Mouse (Mus musculus): ENCODE results near the gene C530008M17Rik. TPM values are rescaled to one million over a fixed set of nuclear protein-coding genes. Genes with fewer than 3 reads are reported as not detected.

The C530008M17Rik gene
- total and polyA plus RNA-seq, 2 experiments from 2014 or later: 59.3 to 68.7 TPM

- ATAC-seq (ENCODE audit: low FRiP score): no peak
- 90% methylated on average over 5 of the region's 5 CpGs for WGBS
- TF ChIP-seq CTCF (IDR thresholded peaks at IDR 0.05): no peak
Measured at GRCm38 (mm10) chr5:76668547-76668946, 12.2 kb downstream of the C530008M17Rik start.

GRCm38 (mm10) chr5:76670183-76670582, 13.9 kb downstream of the C530008M17Rik start:
- no peak overlapping the region for H3K4me2 ChIP-seq (ENCODE audit: low read depth, low read length, poor library complexity, severe bottlenecking)
- H3K4me1 ChIP-seq (ENCODE audit: insufficient read depth, low read length): 0 out of 2 replicates have a peak, but pooled peaks cover 3% of the 10 kb centered on the region
- ATAC-seq (ENCODE audit: low FRiP score) (no peak), DNase-seq (ENCODE audit: low spot score) (no peak)
- no peak overlapping the region for H3K9ac ChIP-seq (replicated peaks; ENCODE audit: low read length, poor library complexity, severe bottlenecking)
- no peaks in the 10 kb centered on the region for H3K27me3 ChIP-seq (ENCODE audit: insufficient read depth, low read length)
- no peak for TF ChIP-seq CTCF (IDR thresholded peaks at IDR 0.05)
- 0 out of 2 replicates have a peak, but pooled peaks cover 2% of the 10 kb centered on the region for H3K36me3 ChIP-seq (ENCODE audit: insufficient read depth, low read length)
- no peak overlapping the region for H3K4me3 ChIP-seq (ENCODE audit: low read depth, low read length)
- no peaks in the 10 kb centered on the region for H3K9me3 ChIP-seq (ENCODE audit: low read length)
- 90% methylated on average over 10 of the region's 10 CpGs for WGBS
- no peak overlapping the region for H3K27ac ChIP-seq (ENCODE audit: low read depth, low read length)

More at GRCm38 (mm10) chr5:76668547-76668946, 12.2 kb downstream of the C530008M17Rik start:
- H3K4me2 ChIP-seq (ENCODE audit: low read depth, low read length, poor library complexity, severe bottlenecking): no peak overlapping the region
- H3K27ac ChIP-seq (ENCODE audit: low read depth, low read length): no peak overlapping the region
- no peak for DNase-seq (ENCODE audit: low spot score)
- H3K36me3 ChIP-seq (ENCODE audit: insufficient read depth, low read length): 0 out of 2 replicates have a peak, but pooled peaks cover 2% of the 10 kb centered on the region
- no peaks in the 10 kb centered on the region for H3K9me3 ChIP-seq (ENCODE audit: low read length)
- H3K9ac ChIP-seq (replicated peaks; ENCODE audit: low read length, poor library complexity, severe bottlenecking): no peak overlapping the region
- no peak overlapping the region for H3K4me3 ChIP-seq (ENCODE audit: low read depth, low read length)
- H3K4me1 ChIP-seq (ENCODE audit: insufficient read depth, low read length): 0 out of 2 replicates have a peak, but pooled peaks cover 3% of the 10 kb centered on the region
- H3K27me3 ChIP-seq (ENCODE audit: insufficient read depth, low read length): no peaks in the 10 kb centered on the region

GRCm38 (mm10) chr5:76674022-76674653, 17.8 kb downstream of the C530008M17Rik start:
- Histone ChIP-seq H3K4me3 (ENCODE audit: low read depth, low read length) (no peak overlapping the region), H3K36me3 (ENCODE audit: insufficient read depth, low read length) (no peaks in the 10 kb centered on the region), H3K27me3 (ENCODE audit: insufficient read depth, low read length) (no peaks in the 10 kb centered on the region), H3K9ac (replicated peaks; ENCODE audit: low read length, poor library complexity, severe bottlenecking) (no peak overlapping the region), H3K27ac (ENCODE audit: low read depth, low read length) (no peak overlapping the region), H3K9me3 (ENCODE audit: low read length) (no peaks in the 10 kb centered on the region), H3K4me1 (ENCODE audit: insufficient read depth, low read length) (no peaks in the 10 kb centered on the region), H3K4me2 (ENCODE audit: low read depth, low read length, poor library complexity, severe bottlenecking) (no peak overlapping the region)
- no peak for DNase-seq (ENCODE audit: low spot score)
- no peak for TF ChIP-seq CTCF (IDR thresholded peaks at IDR 0.05)
- WGBS: 98% methylated on average over 5 of the region's 5 CpGs
- no peak for ATAC-seq (ENCODE audit: low FRiP score)

GRCm38 (mm10) chr5:76675369-76675768, 19.1 kb downstream of the C530008M17Rik start:
- H3K27me3 ChIP-seq (ENCODE audit: insufficient read depth, low read length): no peaks in the 10 kb centered on the region
- H3K4me2 ChIP-seq (ENCODE audit: low read depth, low read length, poor library complexity, severe bottlenecking): no peak overlapping the region
- no peaks in the 10 kb centered on the region for H3K4me1 ChIP-seq (ENCODE audit: insufficient read depth, low read length)
- no peak overlapping the region for H3K4me3 ChIP-seq (ENCODE audit: low read depth, low read length)
- no peaks in the 10 kb centered on the region for H3K36me3 ChIP-seq (ENCODE audit: insufficient read depth, low read length)
- 85% methylated on average over 4 of the region's 4 CpGs for WGBS
- no peak overlapping the region for H3K27ac ChIP-seq (ENCODE audit: low read depth, low read length)
- no peaks in the 10 kb centered on the region for H3K9me3 ChIP-seq (ENCODE audit: low read length)
- DNase-seq (ENCODE audit: low spot score) (no peak), ATAC-seq (ENCODE audit: low FRiP score) (no peak)
- no peak overlapping the region for H3K9ac ChIP-seq (replicated peaks; ENCODE audit: low read length, poor library complexity, severe bottlenecking)
- no peak for TF ChIP-seq CTCF (IDR thresholded peaks at IDR 0.05)

- H3K27ac ChIP-seq (ENCODE audit: low read depth, low read length): no peak overlapping the region
- H3K36me3 ChIP-seq (ENCODE audit: insufficient read depth, low read length): no peaks in the 10 kb centered on the region
- no peak overlapping the region for H3K4me2 ChIP-seq (ENCODE audit: low read depth, low read length, poor library complexity, severe bottlenecking)
- no peaks in the 10 kb centered on the region for H3K27me3 ChIP-seq (ENCODE audit: insufficient read depth, low read length)
- no peak overlapping the region for H3K4me3 ChIP-seq (ENCODE audit: low read depth, low read length)
- H3K4me1 ChIP-seq (ENCODE audit: insufficient read depth, low read length): no peaks in the 10 kb centered on the region; the same call in 1 of the 2 replicates
- H3K9ac ChIP-seq (replicated peaks; ENCODE audit: low read length, poor library complexity, severe bottlenecking): no peak overlapping the region
- TF ChIP-seq CTCF (IDR thresholded peaks at IDR 0.05): no peak
- WGBS: 87% methylated on average over 2 of the region's 3 CpGs
- no peak for DNase-seq (ENCODE audit: low spot score)
- H3K9me3 ChIP-seq (ENCODE audit: low read length): no peaks in the 10 kb centered on the region
- ATAC-seq (ENCODE audit: low FRiP score): no peak
Measured at GRCm38 (mm10) chr5:76680959-76681358, 24.6 kb downstream of the C530008M17Rik start.

GRCm38 (mm10) chr5:76681895-76682656, 25.8 kb downstream of the C530008M17Rik start:
- DNase-seq (ENCODE audit: low spot score): no peak
- Histone ChIP-seq H3K9me3 (ENCODE audit: low read length) (no peaks in the 10 kb centered on the region), H3K4me1 (ENCODE audit: insufficient read depth, low read length) (no peaks in the 10 kb centered on the region; the same call in 1 of the 2 replicates), H3K27me3 (ENCODE audit: insufficient read depth, low read length) (no peaks in the 10 kb centered on the region), H3K27ac (ENCODE audit: low read depth, low read length) (peak overlapping the region; percentile 26; the same call in 1 of the 2 replicates), H3K4me2 (ENCODE audit: low read depth, low read length, poor library complexity, severe bottlenecking) (no peak overlapping the region), H3K9ac (replicated peaks; ENCODE audit: low read length, poor library complexity, severe bottlenecking) (no peak overlapping the region), H3K4me3 (ENCODE audit: low read depth, low read length) (no peak overlapping the region), H3K36me3 (ENCODE audit: insufficient read depth, low read length) (no peaks in the 10 kb centered on the region)
- ATAC-seq (ENCODE audit: low FRiP score): peak; percentile 69
- WGBS: 52% methylated on average over 4 of the region's 4 CpGs
- TF ChIP-seq CTCF (IDR thresholded peaks at IDR 0.05): no peak
